Mouse (Mus musculus) heart, adult 2 months (tissue): ENCODE measurements around the gene Gpn2. TPM values are rescaled to one million over a fixed set of nuclear protein-coding genes. Genes with fewer than 3 reads are reported as not detected.

Source experiments
- DNase-seq, 2 experiments: peaks; one replicate each; pipeline ENCODE4 v3.0.0; 2021
- H3K27ac ChIP-seq: fragments of 200-600 bp; 2 replicates; pipeline ENCODE4 v1.8.1; 2022
- H3K27me3 ChIP-seq: fragments of 200-500 bp; 2 replicates; pipeline ENCODE4 v1.6.1; 2012; ENCODE audit warnings: mild to moderate bottlenecking, low read length, inconsistent platforms, mixed read lengths; ENCODE audit not compliant: control insufficient read depth, insufficient read depth
- H3K36me3 ChIP-seq: fragments of 200-500 bp; 2 replicates; pipeline ENCODE4 v1.6.1; 2012; ENCODE audit warnings: low read length, inconsistent platforms; ENCODE audit not compliant: control insufficient read depth, insufficient read depth
- H3K4me1 ChIP-seq: fragments of 200-500 bp; 2 replicates; pipeline ENCODE4 v1.6.1; 2011; ENCODE audit warnings: low read length; ENCODE audit not compliant: control insufficient read depth, insufficient read depth
- H3K4me3 ChIP-seq: fragments of 200-600 bp; 2 replicates; pipeline ENCODE4 v1.8.1; 2022
- H3K79me2 ChIP-seq: fragments of 200-500 bp; replicated peaks from 2 replicates; pipeline ENCODE4 v1.6.1; 2012; ENCODE audit warnings: mild to moderate bottlenecking, inconsistent platforms, low read length, moderate library complexity, mixed read lengths; ENCODE audit not compliant: control insufficient read depth, insufficient read depth
- H3K9ac ChIP-seq: fragments of 200-500 bp; 2 replicates; pipeline ENCODE4 v1.6.1; 2012; ENCODE audit warnings: low read depth, mild to moderate bottlenecking, control low read depth, inconsistent platforms, low read length, mixed read lengths
- CTCF ChIP-seq: fragments of 200-600 bp; IDR thresholded peaks from 2 replicates; pipeline ENCODE4 v1.8.1; 2022; ENCODE audit warnings: antibody characterized with exemption, mild to moderate bottlenecking, moderate library complexity
- EP300 ChIP-seq: fragments of 200-500 bp; IDR thresholded peaks from 2 replicates; pipeline ENCODE4 v1.6.1; 2011; ENCODE audit warnings: low read depth, low read length, control low read depth; ENCODE audit not compliant: insufficient read depth
- POLR2A ChIP-seq: fragments of 200-500 bp; IDR thresholded peaks from 2 replicates; pipeline ENCODE4 v1.6.1; 2011; ENCODE audit warnings: mild to moderate bottlenecking, low read depth, low read length, control low read depth; ENCODE audit not compliant: insufficient read depth
- WGBS: fragments of 180-500 bp; shearing (Covaris S2); methylation state at CpG from one replicate; pipeline ENCODE4 v1.1.7; 2018; 5-methylcytosine and 5-hydroxymethylcytosine counted together
- intact Hi-C: fragments of 180-260 bp; cut with DNase I; formaldehyde crosslinking; loops from one replicate; pipeline ENCODE4 v1.15.1; 2025
- microRNA-seq, 2 experiments: library from miRNA; unstranded; fragments of <30 nt; microRNA quantifications; one replicate each; pipeline ENCODE4 v1.2.0; 2021
- polyA plus RNA-seq: library from polyadenylated mRNA; depleted of rRNA; stranded (reverse); fragments of >200 nt; gene quantifications from 2 replicates; pipeline ENCODE4 v1.2.3, GENCODE M21; 2012; rRNA removed
- total RNA-seq, 2 experiments: library from RNA; stranded (reverse); gene quantifications; 2 replicates each; pipeline ENCODE4 v1.2.3; 2021

The Gpn2 gene
- total and polyA plus RNA-seq, 3 experiments: 6.8 to 12.1 (median 7.3) TPM

DNA sequence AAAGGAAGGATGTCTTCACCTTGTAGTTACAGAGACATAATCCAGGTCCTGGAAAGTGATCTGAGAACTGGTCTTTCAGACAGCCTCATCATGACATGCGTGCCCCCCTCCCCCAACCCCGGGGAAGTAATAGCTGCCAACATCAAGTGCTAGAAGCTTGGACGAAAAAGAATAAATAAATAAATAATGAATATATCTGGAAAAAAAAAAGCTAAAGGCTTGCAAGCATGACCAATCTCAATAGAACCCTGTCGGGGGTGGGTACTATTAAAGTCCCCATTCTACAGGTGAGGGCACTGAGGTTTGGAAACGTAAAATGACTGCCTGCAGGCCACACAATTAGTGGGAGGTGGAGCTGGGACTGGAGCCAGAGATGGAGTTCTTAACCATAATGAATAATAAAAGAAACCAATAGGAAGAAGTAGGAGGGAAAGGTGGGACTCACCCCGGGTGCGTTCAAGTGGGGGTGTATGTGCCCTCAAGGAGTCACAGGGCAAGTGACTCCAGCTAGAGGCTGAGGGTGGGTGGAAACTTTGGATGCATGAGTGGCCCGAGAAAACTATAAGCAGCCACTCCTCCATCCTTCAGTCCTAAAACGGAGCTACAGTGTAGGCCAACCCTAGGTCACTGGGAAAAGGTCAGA is 47.7 kb downstream of the Gpn2 start:
- Histone ChIP-seq H3K9ac (peak overlapping the region; percentile 77), H3K4me3 (peak overlapping the region; percentile 64), H3K27ac (peak overlapping the region; percentile 82), H3K27me3 (no peaks in the 10 kb centered on the region), H3K79me2 (peaks cover 6% of the 10 kb centered on the region), H3K4me1 (peaks cover 13% of the 10 kb centered on the region), H3K36me3 (no peaks in the 10 kb centered on the region)
- intact Hi-C loops: loop anchor here (2.0 to 5.0 kb wide), 2 partner anchors 19 to 35 kb away; partner anchors contain the start of gene Zdhhc18
- 32% methylated on average over 9 of the region's 9 CpGs for WGBS
- no peak for TF ChIP-seq EP300
- 0 out of 2 replicates have a peak, but pooled peaks have one; percentile 26 for TF ChIP-seq POLR2A
- DNase-seq: peak; percentile 33 to 50

DNA sequence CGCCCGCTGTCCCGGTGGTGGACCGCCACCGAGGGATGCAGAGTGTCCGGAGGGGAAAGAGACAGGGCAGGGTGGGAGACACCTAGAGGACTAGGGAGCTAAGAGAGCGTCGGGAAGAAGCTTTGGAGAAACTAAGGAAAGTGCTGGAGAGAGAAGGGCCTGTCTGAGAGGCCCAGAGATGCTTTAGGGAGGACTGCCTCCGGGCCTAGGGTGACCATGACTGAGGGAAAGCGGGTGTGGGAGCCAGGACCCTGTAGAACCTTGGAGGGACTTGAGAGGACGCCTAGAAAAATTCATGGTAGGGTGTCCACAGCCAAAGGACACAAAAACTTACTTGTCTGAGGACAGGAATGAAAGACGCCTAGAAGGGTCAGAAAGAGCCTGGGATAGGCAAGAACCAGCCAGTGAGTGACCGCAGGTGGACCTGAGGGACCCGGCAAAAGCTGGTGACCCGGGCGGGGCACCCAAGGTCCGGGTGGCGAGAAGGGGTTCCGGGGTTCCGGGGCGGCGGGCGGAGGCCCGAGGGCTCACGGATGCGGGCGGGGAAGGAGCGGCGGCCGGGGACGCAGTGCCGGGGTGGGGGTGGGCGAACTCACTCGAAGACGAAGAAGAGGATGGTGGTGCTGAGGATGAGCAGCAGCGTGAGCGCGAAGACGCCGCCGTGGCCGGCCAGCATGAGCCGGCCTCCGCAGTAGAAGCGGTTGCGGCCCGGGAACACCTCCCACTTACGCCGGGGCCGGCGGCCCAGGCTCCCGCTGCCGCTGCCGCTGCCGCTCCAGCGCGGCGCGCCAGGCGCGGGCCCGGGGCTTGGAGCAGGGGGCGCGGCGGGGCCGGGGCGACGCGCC is 48.5 kb downstream of the Gpn2 start:
- Histone ChIP-seq H3K9ac (peak overlapping the region; percentile 77), H3K4me1 (peaks cover 11% of the 10 kb centered on the region), H3K27ac (peak overlapping the region; percentile 82), H3K79me2 (peaks cover 3% of the 10 kb centered on the region), H3K36me3 (no peaks in the 10 kb centered on the region), H3K4me3 (peak overlapping the region; percentile 64), H3K27me3 (no peaks in the 10 kb centered on the region)
- WGBS: 7% methylated on average over 66 of the region's 69 CpGs
- peak in 1 of 2 experiments; percentile 79 for DNase-seq
- no peak for TF ChIP-seq EP300
- TF ChIP-seq POLR2A: no peak
- TF ChIP-seq CTCF: no peak
- intact Hi-C loops: loop anchor here (2.0 to 5.0 kb wide), 2 partner anchors 18 to 35 kb away; partner anchors contain the start of gene Zdhhc18

DNA sequence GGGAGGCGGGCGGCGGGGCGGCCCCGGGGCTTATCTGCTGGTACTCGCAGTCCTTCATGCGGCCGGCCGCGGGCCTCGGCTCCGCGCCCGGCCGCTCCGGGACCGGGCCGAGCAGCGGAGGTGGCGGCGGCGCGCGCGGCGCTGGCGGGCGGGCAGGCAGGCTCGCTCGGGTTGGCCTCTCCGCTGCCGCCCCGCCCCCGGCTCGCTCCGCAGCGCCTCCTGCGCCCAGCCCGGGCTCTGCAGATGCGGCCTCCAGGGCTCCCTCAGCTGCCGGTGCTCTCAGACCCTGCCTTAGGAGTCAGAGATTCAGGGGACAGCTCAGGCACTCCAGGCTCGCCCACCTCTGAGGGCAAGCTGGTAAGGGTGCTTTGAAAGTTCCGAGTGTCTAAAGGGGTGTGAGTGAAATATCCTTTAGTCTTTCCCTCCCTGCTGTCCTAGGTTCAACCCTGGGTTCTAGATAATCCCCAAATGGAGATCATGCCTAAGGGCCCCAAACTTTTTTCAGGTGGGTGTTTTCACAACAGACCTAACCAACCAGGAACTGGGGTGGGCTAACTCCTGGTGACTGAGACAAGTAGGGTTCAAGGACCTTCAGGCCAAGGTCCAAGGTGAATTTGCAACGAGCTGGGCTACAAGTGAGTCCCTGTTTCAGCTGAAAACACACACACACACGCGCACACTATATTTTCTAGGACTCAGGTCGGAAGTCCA is 49.3 kb downstream of the Gpn2 start:
- WGBS: 8% methylated on average over 42 of the region's 47 CpGs
- peak; percentile 94 to 98 for DNase-seq
- intact Hi-C loops: loop anchor here (2.0 to 5.0 kb wide), 2 partner anchors 17 to 36 kb away; partner anchors contain the start of gene Zdhhc18
- H3K4me1 ChIP-seq: peaks cover 11% of the 10 kb centered on the region
- H3K9ac ChIP-seq: peak overlapping the region; percentile 77
- no peaks in the 10 kb centered on the region for H3K27me3 ChIP-seq
- peak overlapping the region; percentile 33 for H3K4me3 ChIP-seq
- peaks cover 3% of the 10 kb centered on the region for H3K79me2 ChIP-seq
- peak overlapping the region; percentile 82 for H3K27ac ChIP-seq
- TF ChIP-seq POLR2A (no peak), CTCF (peak; percentile 81), EP300 (0 out of 2 replicates have a peak, but pooled peaks have one; percentile 25)
- H3K36me3 ChIP-seq: no peaks in the 10 kb centered on the region

DNA sequence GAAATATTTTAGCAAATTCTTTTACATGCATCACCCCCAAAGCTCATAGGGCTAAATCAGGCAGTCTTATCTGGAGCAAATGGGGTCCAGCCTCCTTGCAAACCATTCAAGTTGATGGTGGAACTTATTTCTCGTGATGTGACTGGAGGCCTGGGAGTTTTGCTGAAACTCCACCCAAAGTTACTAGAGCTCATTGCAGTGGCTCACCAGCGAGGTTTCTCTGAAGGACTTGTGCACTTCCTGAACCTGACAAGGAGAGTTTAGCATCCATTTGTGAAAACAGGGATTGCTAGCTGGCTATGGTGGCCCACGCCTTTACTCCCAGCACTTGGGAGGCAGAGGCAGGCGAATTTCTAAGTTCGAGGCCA is 49.9 kb downstream of the Gpn2 start:
- H3K9ac ChIP-seq: no peak overlapping the region
- no peak overlapping the region for H3K4me3 ChIP-seq
- WGBS: 82% methylated on average over 5 of the region's 5 CpGs
- intact Hi-C loops: loop anchor here (5.0 kb wide), 1 partner anchor 37 kb away; no protein-coding TSS in a partner anchor
- TF ChIP-seq CTCF: no peak
- no peak for TF ChIP-seq EP300
- TF ChIP-seq POLR2A: no peak
- no peaks in the 10 kb centered on the region for H3K36me3 ChIP-seq
- H3K27ac ChIP-seq: peak overlapping the region; percentile 80
- H3K27me3 ChIP-seq: no peaks in the 10 kb centered on the region
- H3K4me1 ChIP-seq: peaks cover 11% of the 10 kb centered on the region
- peaks cover 3% of the 10 kb centered on the region for H3K79me2 ChIP-seq
- DNase-seq: no peak

Small RNA genes lying within 50 kb of the gene (microRNA-seq; reads per million reads assigned to microRNA genes)
- 0 reads per million in 2 experiments for gene Gm23158

Other genes starting within 250 kb of the Gpn2 start
- gene Wdtc1, start 230.9 kb upstream of the Gpn2 start, total RNA-seq: 10 to 100 TPM; 73.6 to 96.1 TPM
- 61.8 and 65.1 TPM in 2 replicates for gene Wdtc1, start 230.9 kb upstream of the Gpn2 start, polyA plus RNA-seq
- 10 to 100 TPM; 17.0 to 17.4 TPM for gene Slc9a1, start 214.7 kb upstream of the Gpn2 start, total RNA-seq
- gene Slc9a1, start 214.7 kb upstream of the Gpn2 start, polyA plus RNA-seq: 21.4 and 21.5 TPM in 2 replicates
- gene Tent5b, start 104.2 kb upstream of the Gpn2 start, total RNA-seq: 1 to 10 TPM; 2.0 to 2.3 TPM
- 1.4 and 1.9 TPM in 2 replicates for gene Tent5b, start 104.2 kb upstream of the Gpn2 start, polyA plus RNA-seq
- gene Trnp1, start 85.8 kb upstream of the Gpn2 start, total RNA-seq: 1 to 10 TPM; 2.0 to 2.1 TPM
- 2.3 and 2.4 TPM in 2 replicates for gene Trnp1, start 85.8 kb upstream of the Gpn2 start, polyA plus RNA-seq
- gene Kdf1, start 65.4 kb upstream of the Gpn2 start, total RNA-seq: not detected
- 0.23 TPM in 1 of 2 replicates, not detected in the other for gene Kdf1, start 65.4 kb upstream of the Gpn2 start, polyA plus RNA-seq
- gene Nudc, start 38.4 kb upstream of the Gpn2 start, total RNA-seq: 10 to 100 TPM; 70.5 to 78.8 TPM
- 40.5 and 52.5 TPM in 2 replicates for gene Nudc, start 38.4 kb upstream of the Gpn2 start, polyA plus RNA-seq
- 10 to 100 TPM; 13.1 to 14.5 TPM for gene Nr0b2, start 31.0 kb upstream of the Gpn2 start, total RNA-seq
- 28.3 and 45.4 TPM in 2 replicates for gene Nr0b2, start 31.0 kb upstream of the Gpn2 start, polyA plus RNA-seq
- gene Gpatch3, start 9.6 kb upstream of the Gpn2 start, total RNA-seq: 1 to 10 TPM; 3.4 to 5.0 TPM
- gene Gpatch3, start 9.6 kb upstream of the Gpn2 start, polyA plus RNA-seq: 1.9 and 2.1 TPM in 2 replicates
- 1 to 10 TPM; 1.2 TPM for gene Sfn, start 17.8 kb downstream of the Gpn2 start, total RNA-seq
- 1.4 and 2.0 TPM in 2 replicates for gene Sfn, start 17.8 kb downstream of the Gpn2 start, polyA plus RNA-seq
- gene Zdhhc18, start 65.8 kb downstream of the Gpn2 start, total RNA-seq: 10 to 100 TPM; 21.3 to 27.7 TPM
- gene Zdhhc18, start 65.8 kb downstream of the Gpn2 start, polyA plus RNA-seq: 37.3 and 40.1 TPM in 2 replicates
- 10 to 100 TPM; 11.7 to 12.1 TPM for gene Pigv, start 88.3 kb downstream of the Gpn2 start, total RNA-seq
- 9.5 and 11.7 TPM in 2 replicates for gene Pigv, start 88.3 kb downstream of the Gpn2 start, polyA plus RNA-seq
- 10 to 100 TPM; 34.2 to 38.0 TPM for gene Arid1a, start 172.4 kb downstream of the Gpn2 start, total RNA-seq
- gene Arid1a, start 172.4 kb downstream of the Gpn2 start, polyA plus RNA-seq: 27.8 and 28.1 TPM in 2 replicates